Mouse (Mus musculus): ENCODE measurements around the gene Cnot11.

DNA sequence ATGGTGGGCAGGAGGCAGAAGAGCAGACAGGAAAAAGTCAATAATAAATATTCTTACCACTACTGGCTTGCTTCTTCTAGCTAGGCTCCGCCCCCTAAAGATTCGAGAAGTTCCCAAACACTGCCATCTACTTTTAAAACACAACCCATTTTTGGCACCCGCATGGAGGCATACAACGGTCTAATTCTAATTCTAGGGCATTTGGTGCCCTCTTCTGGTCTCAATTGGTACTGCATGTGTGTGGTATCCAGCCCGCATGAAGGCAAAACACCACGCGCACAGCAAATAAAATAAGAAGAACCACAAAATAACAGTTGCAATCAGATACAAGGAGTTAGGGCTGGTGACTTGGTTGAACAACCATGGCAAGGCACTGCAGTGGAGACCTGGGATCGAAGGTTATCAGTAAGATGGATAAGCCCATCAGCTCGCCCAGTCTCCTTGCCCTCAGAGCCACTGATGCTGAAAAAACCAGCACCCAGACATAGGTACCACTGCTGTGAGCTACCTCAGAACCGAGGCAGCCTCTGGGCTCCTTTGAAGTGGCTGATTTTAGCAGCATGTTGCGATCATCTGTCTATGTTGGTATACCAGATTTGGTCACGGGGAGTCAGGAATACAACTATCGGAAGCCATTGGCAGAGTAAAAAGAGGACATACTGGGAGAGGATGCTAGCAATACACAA lies 4.4 kb upstream of the Cnot11 start:
- TF ChIP-seq POLR2A (IDR thresholded peaks at IDR 0.05; ENCODE audit: insufficient read length, low read depth) (no peak), POLR2AphosphoS2 (IDR thresholded peaks at IDR 0.05; ENCODE audit: insufficient read length, low read depth) (no peak), MYOD1 (IDR thresholded peaks at IDR 0.05; ENCODE audit: control insufficient read depth in 1 of 3, insufficient read length in 2 of 3, low read depth in 2 of 3) (no peak), USF1 (IDR thresholded peaks at IDR 0.05; ENCODE audit: low read depth) (no peak), MAX (IDR thresholded peaks at IDR 0.05; ENCODE audit: low read depth) (no peak), TCF3 (IDR thresholded peaks at IDR 0.05; ENCODE audit: insufficient read length, low read depth) (no peak), E2F4 (IDR thresholded peaks at IDR 0.05; ENCODE audit: insufficient read depth) (no peak), TCF12 (IDR thresholded peaks at IDR 0.05; ENCODE audit: insufficient read depth, poor library complexity, severe bottlenecking) (no peak), SRF (IDR thresholded peaks at IDR 0.05; ENCODE audit: control insufficient read depth, insufficient read length, low read depth) (no peak)
